ENCODE assay signal across 32 mouse cellular contexts in the genomic region with DNA sequence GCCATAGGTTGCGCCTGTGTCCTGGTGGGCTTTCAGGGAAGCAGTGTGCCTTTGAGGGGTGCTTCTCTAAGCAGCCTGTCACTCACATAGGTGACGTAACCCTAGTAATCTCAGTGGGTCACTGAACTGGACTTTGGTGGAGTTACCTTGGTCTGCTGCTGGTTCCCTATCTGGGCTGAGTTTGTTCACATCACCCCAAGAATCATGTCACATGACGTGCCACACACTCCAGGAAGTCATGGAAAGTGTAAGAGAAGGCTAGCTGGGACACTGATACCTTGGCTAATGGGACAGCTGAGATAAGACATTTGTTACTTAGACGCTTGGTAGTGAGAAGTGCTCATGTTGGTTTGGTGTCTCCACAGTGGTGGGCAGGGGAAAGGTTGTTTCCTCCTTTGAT. TPM values are rescaled to one million over a fixed set of nuclear protein-coding genes. Genes with fewer than 3 reads are reported as not detected.
A peak's percentile ranks its signal among the peaks of the same experiment; 100 is the strongest.
DNase-seq lines count a peak whose midpoint lies in the region; ATAC-seq and TF ChIP-seq lines count a peak whose summit lies in the region.
"Had no signal": no experiment of that assay in that cellular context is flagged by ENCODE, and none has a peak within 500 bp of the region (broad histone marks: within the 10 kb centered on the region; RNA-seq: fewer than 3 reads in every experiment).

No protein-coding gene starts in this region.

- H3K4me3 ChIP-seq in testis, adult 2 months (ENCODE audit: control insufficient read depth, low read depth, low read length): peak overlapping the region; percentile 64
- H3K4me3 ChIP-seq in megakaryocyte, embryonic 14.5 days (replicated peaks): peak overlapping the region; percentile 28
- H3K4me3 ChIP-seq: forebrain, embryonic 10.5 days; forebrain, embryonic 13.5 days; heart, adult 2 months; heart, embryonic 10.5 days; heart, embryonic 13.5 days; hindbrain, embryonic 12.5 days; hindbrain, embryonic 15.5 days had no signal

- no peaks in the 10 kb centered on the region for H3K36me3 ChIP-seq in testis, adult 2 months (ENCODE audit: control insufficient read depth, insufficient read depth, low read length)
- H3K36me3 ChIP-seq in megakaryocyte, embryonic 14.5 days (replicated peaks; ENCODE audit: low read length): no peaks in the 10 kb centered on the region
- H3K36me3 ChIP-seq: forebrain, embryonic 10.5 days; G1E; heart, embryonic 10.5 days; heart, embryonic 13.5 days; hindbrain, embryonic 12.5 days; hindbrain, embryonic 15.5 days had no signal

- H3K27ac ChIP-seq in testis, adult 2 months (ENCODE audit: control insufficient read depth, insufficient read depth, low read depth, low read length): no peak overlapping the region
- H3K27ac ChIP-seq: forebrain, embryonic 10.5 days; forebrain, embryonic 13.5 days; heart, adult 2 months; heart, embryonic 10.5 days; heart, embryonic 13.5 days; hindbrain, embryonic 12.5 days; hindbrain, embryonic 15.5 days had no signal

- H3K27me3 ChIP-seq in testis, adult 2 months (ENCODE audit: control insufficient read depth, insufficient read depth, low read length): no peaks in the 10 kb centered on the region
- H3K27me3 ChIP-seq in megakaryocyte, embryonic 14.5 days (replicated peaks): peaks cover 10% of the 10 kb centered on the region
- H3K27me3 ChIP-seq: CH12.LX; forebrain, embryonic 13.5 days; heart, embryonic 13.5 days; hindbrain, embryonic 12.5 days; hindbrain, embryonic 15.5 days had no signal

- no peak for TF ChIP-seq CTCF in testis, adult 2 months (IDR thresholded peaks at IDR 0.05; ENCODE audit: control insufficient read depth, insufficient read depth, insufficient replicate concordance, low read depth, low read length)

- no peaks in the 10 kb centered on the region for H3K9me3 ChIP-seq in megakaryocyte, embryonic 14.5 days
- H3K9me3 ChIP-seq: forebrain, embryonic 10.5 days; G1E; heart, embryonic 10.5 days; heart, embryonic 13.5 days; hindbrain, embryonic 12.5 days; hindbrain, embryonic 15.5 days had no signal

- DNase-seq in testis, postnatal 14 days (ENCODE audit: low spot score): no peak
- DNase-seq in cerebellum, postnatal 25 days: no peak
- no peak for DNase-seq in thymus, postnatal 4 days
- DNase-seq: adrenal gland, adult 2 months; adrenal gland, postnatal 14 days; cerebellum, adult 11 months; cerebellum, adult 2 months; cerebellum, adult 9-11 months; cerebellum, postnatal 36 days; gastrocnemius, postnatal 10 days; gastrocnemius, postnatal 36 days; heart, adult 2 months; heart, postnatal 14 days had no signal

- TF ChIP-seq POLR2A in testis, adult 2 months (IDR thresholded peaks at IDR 0.05; ENCODE audit: control insufficient read depth, low read depth, low read length): no peak

- 0 out of 2 replicates have a peak, but pooled peaks have one; percentile 36 for ATAC-seq in common myeloid progenitor, adult 5-6 weeks (replicated peaks; ENCODE audit: low read depth, poor library complexity, severe bottlenecking)
- ATAC-seq in CD4-positive, CD25-positive, alpha-beta regulatory T cell, adult 4 months: no peak
- ATAC-seq: forebrain, embryonic 13.5 days; forebrain, embryonic 16.5 days; intestine, embryonic 16.5 days had no signal

- H3K4me1 ChIP-seq in testis, adult 2 months (ENCODE audit: control insufficient read depth, insufficient read depth, low read length): peaks cover 7% of the 10 kb centered on the region
- peaks cover 16% of the 10 kb centered on the region for H3K4me1 ChIP-seq in megakaryocyte, embryonic 14.5 days
- H3K4me1 ChIP-seq: heart, embryonic 13.5 days had no signal

RNA-seq across cellular contexts. Expression of a gene that starts 0.9 kb away (rescaled TPM):
- 8.7 and 9.3 TPM in 2 replicates for polyA plus RNA-seq in testis, adult 2 months (2012; rRNA removed)
- total RNA-seq in common myeloid progenitor, adult 5-6 weeks (2017): not detected in 2 replicates
- polyA plus RNA-seq in megakaryocyte, embryonic 14.5 days (2012; ENCODE audit: insufficient read depth, low replicate concordance): not detected in 2 replicates
- not detected for polyA plus RNA-seq in CD4-positive, CD25-positive, alpha-beta regulatory T cell, adult 4 months (2017; shearing (Covaris generic))
- total RNA-seq: adrenal gland, postnatal 14 days; adrenal gland, postnatal 4 days; CH12.LX; gastrocnemius, adult 18-20 months; heart, adult 2 months; heart, postnatal 14 days; hematopoietic stem cell, adult 5-6 weeks had no signal
- polyA plus RNA-seq: adrenal gland, adult 2 months; embryonic facial prominence, embryonic 11.5 days; forebrain, embryonic 10.5 days; G1E; heart, adult 2 months; heart, embryonic 10.5 days; heart, embryonic 13.5 days; heart, embryonic 16.5 days; intestine, embryonic 16.5 days had no signal

RNA-seq across cellular contexts. Expression of a gene that starts 47.5 kb away (rescaled TPM):
- polyA plus RNA-seq in testis, adult 2 months (2012; rRNA removed): 321 and 364 TPM in 2 replicates
- total RNA-seq in common myeloid progenitor, adult 5-6 weeks (2017): 43.0 and 54.9 TPM in 2 replicates
- 11.8 and 33.1 TPM in 2 replicates for polyA plus RNA-seq in megakaryocyte, embryonic 14.5 days (2012; ENCODE audit: insufficient read depth, low replicate concordance)
- polyA plus RNA-seq in CD4-positive, CD25-positive, alpha-beta regulatory T cell, adult 4 months (2017; shearing (Covaris generic)): 100 to 1,000 TPM in 1 of 2 experiments, 10 to 100 TPM in 1; 99.6 to 100 TPM
